Mouse (Mus musculus) lung, adult 2 months (tissue): Measurements from ENCODE around the gene Actl6b. TPM values are rescaled to one million over a fixed set of nuclear protein-coding genes. Genes with fewer than 3 reads are reported as not detected.

Experiments
- DNase-seq: peaks from one replicate; pipeline ENCODE4 v3.0.0; 2022
- H3K4me1 ChIP-seq: fragments of 200-500 bp; 2 replicates; pipeline ENCODE4 v1.6.1; 2011; ENCODE audit warnings: low read length; ENCODE audit not compliant: control insufficient read depth, insufficient read depth
- H3K4me3 ChIP-seq: fragments of 200-500 bp; replicated peaks from 2 replicates; pipeline ENCODE3; 2011; ENCODE audit warnings: low read depth, mild to moderate bottlenecking, control low read depth, low read length; ENCODE audit errors: extremely low read depth
- CTCF ChIP-seq: fragments of 200-500 bp; IDR thresholded peaks from 2 replicates; pipeline ENCODE4 v1.5.1; 2011; ENCODE audit warnings: mild to moderate bottlenecking, low read length, control low read depth; ENCODE audit not compliant: insufficient read depth
- POLR2A ChIP-seq: fragments of 200-500 bp; IDR thresholded peaks from 2 replicates; pipeline ENCODE4 v1.6.1; 2011; ENCODE audit warnings: low read depth, mild to moderate bottlenecking, control low read depth, low read length, borderline replicate concordance; ENCODE audit errors: extremely low read depth
- WGBS: fragments of 180-500 bp; shearing (Covaris S2); methylation state at CpG from one replicate; pipeline ENCODE4 v1.1.7; 2018; 5-methylcytosine and 5-hydroxymethylcytosine counted together
- polyA plus RNA-seq: library from polyadenylated mRNA; depleted of rRNA; stranded (reverse); fragments of >200 nt; gene quantifications from 2 replicates; pipeline ENCODE4 v1.2.3, GENCODE M21; 2012; rRNA removed

Actl6b gene
- 0.07 TPM in 1 of 2 replicates, not detected in the other for polyA plus RNA-seq

GRCm38 (mm10) chr5:137553411-137553837 is at the start of gene Actl6b:
Gene Actl6b, plus strand, starts transcription at chr5:137553517.
- no peak for TF ChIP-seq POLR2A
- no peak for TF ChIP-seq CTCF
- 1% methylated on average over 37 of the region's 37 CpGs for WGBS
- DNase-seq: peak; percentile 47
- H3K4me3 ChIP-seq: no peak within 1 kb of the TSS
- H3K4me1 ChIP-seq: no peaks in the 10 kb centered on the region

GRCm38 (mm10) chr5:137504041-137504440 is 49.3 kb upstream of the Actl6b start:
- no peak for DNase-seq
- H3K4me1 ChIP-seq: no peaks in the 10 kb centered on the region
- WGBS: 57% methylated on average over 6 of the region's 6 CpGs
- TF ChIP-seq POLR2A (no peak), CTCF (peak; percentile 37; the same call in 1 of the 2 replicates)
- no peak overlapping the region for H3K4me3 ChIP-seq

- 3% methylated on average over 22 of the region's 52 CpGs for WGBS
- peak; percentile 87 for DNase-seq
- Histone ChIP-seq H3K4me1 (peaks cover 30% of the 10 kb centered on the region), H3K4me3 (peak overlapping the region; percentile 82)
- TF ChIP-seq POLR2A: no peak; the same call in 1 of the 2 replicates
- no peak for TF ChIP-seq CTCF
Measured at GRCm38 (mm10) chr5:137510014-137510501, 43.3 kb upstream of the Actl6b start.

- TF ChIP-seq POLR2A: no peak
- no peak for TF ChIP-seq CTCF
- Histone ChIP-seq H3K4me3 (peak overlapping the region; percentile 82), H3K4me1 (peaks cover 30% of the 10 kb centered on the region)
- 1% methylated on average over 62 of the region's 83 CpGs for WGBS
- DNase-seq: peak; percentile 28
Measured at GRCm38 (mm10) chr5:137510573-137511390, 42.5 kb upstream of the Actl6b start.

GRCm38 (mm10) chr5:137511706-137512105 is 41.6 kb upstream of the Actl6b start:
- no peak for TF ChIP-seq POLR2A
- TF ChIP-seq CTCF: no peak
- peaks cover 30% of the 10 kb centered on the region for H3K4me1 ChIP-seq
- 58% methylated on average over 3 of the region's 3 CpGs for WGBS
- H3K4me3 ChIP-seq: peak overlapping the region; percentile 6
- DNase-seq: no peak

- 70% methylated on average over 11 of the region's 11 CpGs for WGBS
- peaks cover 30% of the 10 kb centered on the region for H3K4me1 ChIP-seq
- DNase-seq: peak; percentile 36
- H3K4me3 ChIP-seq: no peak overlapping the region
- TF ChIP-seq CTCF: peak; percentile 63
- no peak for TF ChIP-seq POLR2A
Measured at GRCm38 (mm10) chr5:137512847-137513794, 40.2 kb upstream of the Actl6b start.

GRCm38 (mm10) chr5:137513951-137514721 is 39.2 kb upstream of the Actl6b start:
- Histone ChIP-seq H3K4me3 (no peak overlapping the region), H3K4me1 (peaks cover 30% of the 10 kb centered on the region)
- TF ChIP-seq POLR2A: no peak; the same call in 1 of the 2 replicates
- TF ChIP-seq CTCF: no peak
- no peak for DNase-seq
- 66% methylated on average over 12 of the region's 12 CpGs for WGBS

- no peak for TF ChIP-seq CTCF
- H3K4me3 ChIP-seq: no peak overlapping the region
- no peak for DNase-seq
- peaks cover 30% of the 10 kb centered on the region for H3K4me1 ChIP-seq
- WGBS: 78% methylated on average over 3 of the region's 3 CpGs
Measured at GRCm38 (mm10) chr5:137514811-137515210, 38.5 kb upstream of the Actl6b start.
